Mouse (Mus musculus) lung, postnatal 4 days (tissue): ENCODE measurements around the gene Cdc14b.

Experiments
- DNase-seq, 2 experiments: peaks; one replicate each; pipeline ENCODE4 v3.0.0; 2021

The Cdc14b gene

DNA sequence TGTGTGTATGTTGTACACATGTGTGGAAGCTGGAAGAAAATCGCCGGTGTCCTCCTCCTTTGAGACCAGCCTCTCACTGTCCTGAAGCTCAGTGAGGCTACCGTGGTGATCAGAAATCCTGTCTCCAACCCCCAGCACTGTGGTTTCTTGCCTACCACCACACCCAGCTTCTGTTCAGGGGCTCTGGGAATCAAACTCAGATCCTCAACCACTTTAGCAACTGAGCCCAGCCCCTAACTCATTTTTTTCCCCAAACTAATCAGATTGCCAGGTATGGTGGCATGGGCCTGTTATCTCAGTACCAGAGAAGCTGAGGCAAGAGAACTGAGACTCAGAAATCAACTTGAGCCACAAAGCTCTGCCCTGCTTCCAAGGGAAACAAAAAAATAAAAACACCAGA, 39.3 kb downstream of the Cdc14b start:
- DNase-seq, result no peak

DNA sequence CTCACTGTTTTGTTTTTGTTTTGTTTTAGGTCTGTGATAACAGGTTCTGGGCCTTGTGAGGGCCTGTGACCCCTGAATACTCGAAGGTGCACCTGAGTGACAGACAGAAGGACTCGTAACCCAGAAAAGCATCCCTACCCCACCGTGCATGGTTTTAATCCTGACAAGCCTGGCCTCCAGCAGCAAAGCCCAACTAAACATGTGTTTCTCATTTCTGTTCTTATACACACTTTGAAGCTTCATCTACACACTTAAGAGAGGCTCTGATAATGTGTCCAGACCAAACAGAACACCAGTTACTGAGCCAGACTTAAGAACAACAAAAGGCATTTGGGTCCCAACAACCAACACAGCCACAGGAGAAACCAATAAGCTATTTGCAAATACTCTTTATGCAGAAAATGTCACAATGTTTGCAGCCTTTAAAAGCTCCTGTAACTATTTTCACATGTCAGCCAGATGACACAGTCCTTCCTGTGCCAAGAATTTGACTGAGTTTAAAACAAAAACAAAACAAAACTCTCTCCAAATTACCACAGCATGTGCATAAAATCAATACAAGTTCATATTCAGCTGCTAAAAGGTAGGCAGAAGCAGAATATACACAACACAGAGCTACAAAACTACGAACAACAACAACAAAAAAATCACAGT, 39.9 kb downstream of the Cdc14b start:
- no peak for DNase-seq

DNA sequence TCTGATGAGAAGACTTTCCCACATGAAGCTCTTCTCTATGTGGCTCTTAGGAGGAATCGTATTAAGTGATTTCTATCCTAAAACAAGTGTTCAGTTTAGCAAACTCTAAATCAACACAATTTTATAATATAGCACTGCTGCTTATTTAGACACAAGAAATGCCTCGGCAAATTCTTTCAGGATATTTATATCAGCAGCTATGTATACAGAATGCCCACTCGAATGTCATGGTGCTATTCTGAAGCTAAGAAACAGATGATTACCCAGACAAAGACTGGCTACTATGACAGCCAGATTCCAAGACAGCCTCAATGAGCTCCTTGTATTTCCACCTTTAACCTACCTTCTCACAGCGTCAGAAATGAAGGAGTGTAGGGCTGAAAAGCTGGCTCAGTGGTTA, 42.0 kb downstream of the Cdc14b start:
- DNase-seq, result no peak

DNA sequence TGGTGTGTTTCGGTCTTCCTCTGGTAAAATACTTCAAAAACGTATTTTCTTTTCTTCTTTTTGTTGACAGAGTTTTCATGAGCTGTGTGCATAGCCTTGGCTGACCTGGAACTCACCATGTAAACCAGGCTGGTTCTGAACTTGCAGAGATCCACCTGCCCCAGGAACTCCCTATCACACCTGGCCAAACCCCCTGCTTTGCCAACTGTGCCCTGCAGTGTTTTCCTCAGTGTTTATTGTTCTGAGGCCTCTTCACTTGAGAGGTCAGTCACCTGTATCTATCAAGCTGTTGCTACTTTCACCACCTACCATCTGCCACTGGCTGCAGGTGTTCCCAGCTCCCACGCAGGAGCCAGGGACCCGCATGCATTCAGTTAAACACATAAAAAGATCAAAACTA, 48.4 kb downstream of the Cdc14b start:
- DNase-seq, result no peak

DNA sequence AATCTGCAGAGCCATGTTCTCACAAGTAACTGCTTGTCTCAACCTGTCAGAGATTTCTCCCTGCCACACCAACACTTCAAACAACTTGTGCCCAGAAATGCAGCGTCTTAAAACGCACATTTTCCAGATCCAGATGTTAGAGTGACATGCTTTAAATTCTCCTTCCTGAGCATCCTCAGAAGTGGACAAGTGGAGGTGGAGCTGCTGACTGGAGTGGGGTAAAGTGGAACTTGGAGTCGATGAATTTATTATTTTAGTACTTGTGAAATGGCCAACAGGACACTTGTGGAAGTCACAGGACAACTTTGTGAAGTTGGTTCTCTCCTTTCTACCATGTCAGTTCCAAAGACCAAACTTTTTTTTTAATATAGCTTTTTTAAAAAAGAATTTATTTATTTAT, 49.4 kb downstream of the Cdc14b start:
- DNase-seq, result no peak

DNA sequence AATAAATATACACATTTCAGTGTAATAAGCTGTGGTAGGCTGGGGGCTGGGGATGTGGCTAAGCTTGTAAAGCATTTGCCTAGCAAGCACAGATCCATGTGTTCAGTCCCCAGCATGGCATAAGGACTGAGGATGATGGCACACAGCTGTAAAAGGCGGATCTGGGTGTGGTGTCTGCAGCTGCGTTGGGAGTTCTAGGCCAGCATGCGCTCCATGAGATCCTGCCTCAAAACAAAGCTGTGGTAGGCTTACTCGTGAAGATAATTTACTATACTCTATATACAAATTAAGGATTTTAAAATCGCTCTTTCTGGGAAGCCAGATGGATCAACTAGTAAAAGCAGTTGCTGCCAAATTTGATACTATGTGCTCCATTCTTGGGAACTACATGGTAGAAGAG, 60.2 kb downstream of the Cdc14b start:
- DNase-seq, result no peak

DNA sequence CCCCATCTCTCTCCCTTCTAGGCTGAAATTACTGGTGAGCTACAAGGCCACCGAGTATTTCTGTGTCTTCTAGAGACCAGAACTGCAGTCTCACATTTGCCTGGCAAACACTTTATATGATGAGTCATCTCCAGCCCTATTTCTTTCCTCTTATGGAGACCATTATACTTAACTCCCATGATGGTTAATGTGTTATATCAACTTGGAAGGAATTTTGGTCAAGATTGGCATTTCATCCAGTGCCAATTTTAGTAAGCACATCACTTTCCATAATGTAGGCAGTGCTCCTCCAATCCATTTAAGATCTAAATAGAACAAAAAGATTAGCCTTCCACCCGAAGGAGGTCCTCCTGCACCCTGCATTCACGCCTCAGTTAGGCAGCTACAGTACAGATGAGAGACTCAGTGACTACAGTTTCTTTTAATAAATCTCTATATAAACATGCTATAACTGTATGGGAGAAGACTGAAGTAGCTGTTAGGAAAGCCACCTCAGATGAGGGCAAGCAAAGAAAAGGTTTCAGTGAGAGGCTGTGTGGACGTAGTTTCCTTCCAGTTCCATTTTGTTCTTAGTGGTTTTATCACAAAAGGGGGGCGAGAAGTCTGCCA, 63.0 kb downstream of the Cdc14b start:
- DNase-seq, result no peak

DNA sequence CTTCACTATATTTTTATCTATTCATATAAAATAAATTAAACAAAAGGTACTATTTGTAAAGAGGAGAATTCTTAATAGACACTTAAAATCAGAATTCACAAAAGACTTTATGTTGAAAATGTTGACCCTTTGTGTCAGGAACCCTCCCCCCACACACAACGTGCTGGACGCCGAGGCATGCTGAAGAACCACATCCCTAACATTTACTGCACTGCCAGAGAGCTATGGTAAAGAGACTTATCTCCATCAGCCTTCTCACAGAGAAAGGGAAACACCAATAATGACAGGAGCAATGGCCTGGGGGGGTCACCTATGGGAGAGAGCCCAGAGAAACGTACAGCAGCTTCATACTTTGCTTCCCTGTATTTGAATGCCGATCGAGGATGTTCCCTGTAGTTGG, 66.9 kb downstream of the Cdc14b start:
- no peak for DNase-seq

DNA sequence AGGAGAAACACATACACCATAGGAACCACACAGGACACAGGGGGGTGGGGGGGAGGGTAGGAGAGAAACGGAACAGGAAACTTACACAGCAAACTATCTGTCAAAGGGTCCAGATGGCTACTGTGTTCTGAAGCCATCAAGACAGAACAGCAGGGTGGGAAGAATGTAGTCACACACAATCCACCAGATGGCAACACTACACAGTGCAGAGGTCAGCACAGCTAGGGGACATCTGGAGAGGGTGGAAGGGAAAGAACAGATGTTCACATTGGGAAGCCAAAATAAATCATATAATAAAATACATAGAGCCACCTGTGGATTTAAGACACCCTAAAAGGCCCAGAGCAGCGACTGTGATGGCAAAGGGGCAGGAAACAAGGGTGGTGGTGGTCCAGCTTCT, 69.9 kb downstream of the Cdc14b start:
- peak; percentile 32 to 54 for DNase-seq

DNA sequence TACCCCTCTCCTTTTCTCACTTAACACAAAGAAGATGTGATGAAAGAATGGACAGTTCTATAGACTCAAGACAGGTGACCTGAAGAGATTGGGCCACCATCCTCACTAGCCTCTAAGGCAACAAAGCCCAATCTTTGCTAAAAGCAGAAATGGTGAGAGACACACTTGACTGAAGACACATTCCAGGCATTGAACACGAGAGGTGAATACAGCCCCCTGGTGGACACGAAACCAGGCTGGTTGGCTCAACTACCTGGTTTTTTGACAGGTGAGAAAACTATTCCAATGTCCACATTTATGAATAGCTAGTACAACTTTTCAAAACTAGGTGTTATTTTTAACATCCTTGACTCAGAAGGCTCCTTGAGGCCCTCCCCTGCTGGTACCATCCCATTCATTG, 70.4 kb downstream of the Cdc14b start:
- peak in 1 of 2 experiments; percentile 38 for DNase-seq

DNA sequence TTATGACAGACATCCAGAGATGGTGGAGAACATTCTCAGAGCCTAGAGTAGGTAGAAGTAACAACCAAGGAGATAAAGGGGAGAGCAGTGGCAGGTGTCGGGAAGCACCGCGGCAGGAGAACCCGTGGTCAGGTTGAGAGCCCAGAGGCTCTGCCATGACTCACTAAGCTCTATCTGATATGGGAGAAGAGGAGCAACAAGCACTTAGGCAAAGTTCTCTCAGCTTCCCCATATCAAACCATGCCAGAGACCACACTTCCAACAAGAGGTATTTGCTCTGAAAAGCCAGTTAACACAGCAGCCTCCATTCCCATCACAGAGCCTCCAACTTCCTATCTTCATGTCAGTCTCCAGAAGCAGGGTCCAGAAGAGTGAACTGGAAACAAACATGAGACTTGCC, 74.2 kb downstream of the Cdc14b start:
- no peak for DNase-seq

DNA sequence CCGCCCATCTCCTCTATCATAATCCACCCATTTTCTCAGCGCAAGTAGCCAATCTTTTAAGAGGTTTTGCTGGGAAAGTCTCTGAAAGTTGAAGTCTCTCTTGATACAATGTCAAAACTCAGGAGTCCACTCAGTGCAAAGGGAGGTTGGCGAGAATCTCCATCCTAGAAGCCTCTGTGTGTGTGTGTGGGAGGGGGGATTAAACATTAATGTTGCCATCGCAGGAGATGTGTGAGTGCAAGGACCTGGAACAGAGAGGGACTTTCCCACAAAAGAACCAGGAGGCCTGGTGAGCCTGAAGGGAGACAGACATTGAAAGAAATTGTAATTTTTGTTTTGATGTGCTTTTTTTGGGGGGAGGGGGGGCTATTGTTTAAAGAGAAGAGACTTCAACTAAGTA, 76.8 kb downstream of the Cdc14b start:
- DNase-seq, result no peak

DNA sequence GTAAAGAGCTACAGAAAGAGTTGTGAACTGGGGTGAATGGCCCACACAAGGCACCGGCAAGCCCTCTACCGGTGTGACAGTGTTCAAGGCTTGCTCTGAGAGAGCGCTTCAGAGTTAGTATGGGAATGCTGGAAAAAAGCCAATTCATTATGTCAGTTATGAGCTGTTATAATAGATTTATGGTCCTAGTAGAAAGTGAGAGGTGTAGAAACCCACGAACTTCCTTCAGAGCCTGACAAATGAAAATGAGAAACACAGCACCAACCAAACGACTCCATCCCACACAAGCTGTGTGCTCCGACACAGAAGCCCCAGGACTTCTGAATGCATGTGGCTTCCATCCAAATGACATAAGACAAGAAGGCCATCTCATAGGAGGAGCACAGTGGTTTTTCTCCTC, 77.2 kb downstream of the Cdc14b start:
- DNase-seq, result no peak

DNA sequence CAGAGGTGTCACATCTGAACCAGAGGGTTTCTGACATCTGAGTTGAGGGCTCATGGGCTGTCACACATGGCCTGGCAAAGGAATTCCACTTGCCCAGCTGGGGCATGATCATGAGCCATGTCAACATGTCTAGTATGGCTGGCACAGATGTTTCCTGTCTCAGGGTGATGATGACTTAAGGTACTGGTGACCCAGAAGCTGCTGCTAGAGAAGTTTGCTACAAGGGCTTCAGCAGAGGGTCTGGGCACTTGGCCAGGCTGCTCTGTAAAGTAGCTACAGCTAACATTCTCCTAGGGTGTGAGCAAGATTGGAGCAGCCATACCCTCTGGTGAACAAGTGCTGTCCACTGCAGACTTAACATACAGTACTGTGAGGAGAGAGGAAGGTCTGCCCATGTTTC, 88.0 kb downstream of the Cdc14b start:
- peak in 1 of 2 experiments; percentile 43 for DNase-seq

DNA sequence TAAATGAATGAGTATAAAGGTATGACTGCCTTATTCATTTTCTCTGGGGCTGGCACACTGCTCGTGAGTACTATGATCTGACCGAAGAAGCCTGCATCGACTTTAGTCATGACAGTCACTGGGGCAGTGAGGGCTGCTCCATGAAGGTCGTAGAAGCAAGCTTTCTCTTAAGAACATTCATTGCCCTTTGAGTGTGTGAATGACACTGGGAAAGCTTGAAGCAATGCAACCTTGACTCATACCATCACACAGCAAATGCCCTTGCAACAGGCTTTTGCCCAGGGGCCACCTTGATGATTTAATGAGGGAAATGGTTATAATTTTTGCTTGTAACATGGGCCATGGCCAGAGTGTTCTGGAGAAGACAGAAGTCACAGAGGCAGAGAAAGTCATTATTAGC, 88.6 kb downstream of the Cdc14b start:
- no peak for DNase-seq

DNA sequence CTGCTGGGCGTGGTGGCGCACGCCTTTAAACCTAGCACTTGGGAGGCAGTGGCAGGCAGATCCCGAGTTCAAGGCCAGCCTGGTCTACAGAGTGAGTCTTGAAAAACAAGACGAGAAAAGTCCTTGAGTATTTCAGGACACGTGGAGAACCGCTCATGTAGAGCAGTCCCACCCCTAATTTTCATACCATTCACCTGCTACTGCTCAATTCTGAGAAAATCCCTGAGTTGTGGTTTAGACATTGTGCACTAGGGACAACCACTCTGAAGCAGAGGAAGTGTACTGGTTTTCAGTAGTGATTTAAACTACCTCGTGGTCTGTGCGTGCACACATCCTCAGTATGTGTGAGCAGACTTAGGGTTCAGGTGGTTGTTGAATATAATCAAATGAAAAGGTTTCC, 89.5 kb downstream of the Cdc14b start:
- DNase-seq, result no peak

DNA sequence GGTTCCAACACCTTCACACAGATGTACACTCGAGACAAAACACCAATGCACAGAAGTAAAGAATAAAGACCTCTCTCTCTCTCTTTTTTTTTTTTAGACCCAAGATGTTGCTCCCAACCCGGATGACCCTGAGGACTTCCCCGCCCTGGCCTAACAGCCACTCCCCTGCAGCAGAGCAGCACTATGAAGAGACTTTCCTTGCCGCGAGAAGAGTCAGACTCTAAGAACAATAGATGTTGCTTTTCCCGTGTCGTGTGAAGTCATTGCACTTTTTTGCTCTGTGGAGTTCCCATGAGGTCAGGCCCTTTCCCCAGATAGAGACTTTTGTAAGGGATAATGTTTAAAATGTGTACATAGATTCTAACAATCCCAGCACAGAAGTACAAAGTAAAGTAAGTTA, 89.9 kb downstream of the Cdc14b start:
- no peak for DNase-seq

DNA sequence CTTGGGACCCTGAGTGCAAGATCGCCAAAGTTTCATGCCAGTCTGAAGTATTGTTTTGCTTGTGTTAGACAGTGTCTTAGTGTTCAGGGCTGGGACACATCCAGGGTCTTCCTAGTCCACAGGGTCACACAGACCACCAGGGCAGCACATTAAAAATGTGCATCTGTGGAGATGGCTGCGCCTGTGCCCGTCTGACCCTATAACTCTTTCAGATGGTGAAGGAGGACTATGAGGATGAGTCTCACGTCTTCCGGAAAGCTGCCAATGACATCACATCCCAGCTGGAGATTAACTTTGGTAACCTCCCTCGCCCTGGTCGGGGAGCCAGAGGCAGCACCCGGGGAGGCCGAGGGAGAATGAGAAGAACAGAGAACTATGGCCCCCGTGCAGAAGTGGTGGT, 90.7 kb downstream of the Cdc14b start:
- DNase-seq, result no peak

DNA sequence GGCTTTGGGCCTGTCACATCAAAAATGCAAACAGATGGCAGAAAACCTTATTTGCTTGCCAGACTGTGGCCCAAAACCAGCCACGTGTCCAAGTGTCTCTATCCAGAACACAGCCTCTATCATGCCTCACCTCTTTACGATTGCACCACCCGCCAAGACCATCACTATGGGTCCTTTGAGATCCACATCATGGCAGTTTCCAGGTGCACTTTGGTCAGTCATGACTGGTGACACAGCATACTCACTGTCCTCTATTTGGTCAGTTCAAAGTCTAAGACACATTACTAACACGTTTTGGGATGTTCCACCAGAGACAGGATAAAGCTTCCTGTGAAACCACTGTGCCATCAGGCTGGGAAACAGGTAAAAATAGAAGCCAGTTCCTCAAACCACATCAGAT, 91.5 kb downstream of the Cdc14b start:
- DNase-seq, result no peak

DNA sequence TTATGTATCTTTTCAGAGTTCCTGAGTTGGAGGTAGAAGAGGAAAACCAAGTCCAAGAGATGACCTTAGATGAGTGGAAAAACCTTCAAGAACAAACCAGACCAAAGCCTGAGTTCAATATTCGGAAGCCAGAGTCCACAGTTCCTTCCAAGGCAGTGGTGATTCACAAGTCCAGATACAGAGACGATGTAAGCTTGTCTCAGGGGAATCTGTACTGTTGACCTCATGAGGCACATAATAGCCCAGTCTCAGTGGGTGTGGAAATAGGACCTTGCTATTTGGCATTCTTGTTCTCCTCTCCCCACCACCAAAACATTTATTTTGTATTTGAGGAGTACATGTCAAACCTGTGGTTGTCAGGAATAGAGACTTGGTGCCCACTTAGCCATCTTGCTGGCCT, 93.0 kb downstream of the Cdc14b start:
- no peak for DNase-seq

DNA sequence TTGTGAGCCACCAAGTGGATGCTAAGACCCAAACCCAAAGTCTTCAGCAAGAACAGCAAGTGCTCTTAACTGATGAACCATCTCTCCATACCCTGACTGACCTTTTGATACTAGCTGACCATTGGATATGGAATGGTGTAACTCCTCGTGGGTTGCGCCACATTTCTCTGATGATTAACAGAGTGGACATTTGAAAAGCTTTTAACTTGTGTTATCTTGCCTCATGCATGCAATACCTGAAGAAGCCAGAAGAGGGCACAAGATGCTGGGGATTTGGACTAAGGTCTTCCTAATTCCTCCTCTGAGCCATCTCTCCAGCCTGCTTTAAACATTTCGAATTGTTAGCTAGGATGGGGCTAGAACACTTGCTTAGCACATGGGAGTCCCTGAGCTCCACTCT, 94.2 kb downstream of the Cdc14b start:
- DNase-seq, result peak in 1 of 2 experiments; percentile 73

DNA sequence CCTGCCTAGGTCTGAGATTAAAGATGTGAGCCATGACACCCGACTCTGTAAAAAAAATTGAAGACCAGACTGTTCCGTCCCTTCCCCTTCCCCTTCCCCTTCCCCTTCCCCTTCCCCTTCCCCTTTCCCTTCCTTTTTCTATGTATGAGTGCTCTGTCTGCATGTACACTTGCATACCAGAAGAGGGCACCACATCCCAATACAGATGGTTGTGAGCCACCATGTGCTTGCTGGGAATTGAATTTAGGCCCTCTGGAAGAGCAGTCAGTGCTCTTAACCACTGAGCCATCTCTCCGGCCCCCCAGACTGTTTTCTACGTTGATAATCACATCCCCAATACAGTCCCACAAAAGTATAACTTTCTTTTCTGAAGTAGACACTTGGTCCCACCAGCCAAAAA, 94.8 kb downstream of the Cdc14b start:
- no peak for DNase-seq

DNA sequence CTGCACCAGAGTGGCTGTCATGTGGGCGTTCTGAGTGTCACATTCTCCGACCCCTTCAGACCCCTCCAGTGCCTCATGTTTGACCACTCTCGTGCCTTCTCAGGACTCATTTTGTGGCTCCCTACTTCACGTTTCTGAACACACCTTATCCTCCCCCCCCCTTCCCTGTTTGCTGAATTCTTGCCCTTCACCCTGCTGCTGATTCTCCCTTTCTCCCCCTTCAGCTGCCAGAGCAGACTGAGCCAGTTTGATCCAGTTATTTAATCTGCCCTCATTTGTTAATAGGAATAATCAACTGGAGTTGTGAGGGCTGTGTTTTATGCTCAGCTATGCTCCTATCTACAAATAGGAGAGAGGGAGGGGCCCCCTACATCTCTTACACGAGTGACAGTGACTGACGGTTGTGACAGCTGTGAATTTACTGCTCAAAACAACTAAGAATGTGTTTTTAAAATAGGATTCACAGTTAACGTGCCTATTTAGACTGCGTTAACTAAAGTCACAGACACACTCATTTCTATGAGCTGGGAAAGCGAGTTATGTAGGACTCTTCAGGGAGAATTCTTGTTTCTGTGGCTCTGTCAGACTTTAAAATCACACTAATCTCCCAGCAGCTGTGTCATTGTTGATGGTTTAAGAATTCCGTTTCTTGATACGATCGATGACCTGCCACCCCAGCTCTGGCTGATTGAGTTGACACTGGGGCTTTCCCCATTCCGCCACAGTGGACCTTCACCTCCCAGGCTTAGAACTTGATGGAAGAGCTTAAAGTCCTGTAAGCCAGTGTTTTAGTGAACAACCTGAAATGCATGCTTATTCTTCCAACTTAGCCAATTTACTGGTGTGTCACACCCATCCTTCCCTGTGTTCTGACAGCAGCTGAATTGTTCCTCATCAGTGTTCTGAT, 96.1 kb downstream of the Cdc14b start:
- DNase-seq, result no peak

DNA sequence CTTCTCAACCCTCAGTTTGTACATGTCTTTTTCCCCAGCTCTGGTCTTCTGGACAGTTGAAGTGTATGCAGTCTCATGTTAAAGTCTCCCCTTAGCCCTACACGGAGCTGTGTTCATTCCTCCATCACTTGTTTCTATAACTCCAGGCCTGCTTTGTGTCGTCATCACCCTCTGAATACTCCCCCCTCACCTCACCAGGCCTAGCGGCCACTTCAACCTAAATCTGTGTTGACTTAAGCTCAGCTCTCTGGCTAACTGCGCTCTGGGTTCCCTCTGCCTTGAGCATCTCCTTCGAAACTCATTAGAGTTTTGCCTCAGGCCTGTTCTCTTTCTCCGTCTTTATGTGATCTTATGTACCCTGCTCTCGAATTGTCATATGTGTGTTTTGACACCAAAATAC, 97.1 kb downstream of the Cdc14b start:
- no peak for DNase-seq
